Mouse (Mus musculus) spleen, postnatal 10 days (tissue): Measurements from ENCODE around the gene Sgsm3.
"Not testable (repeated sequence)": the region's sequence is repeated elsewhere in the genome, so short reads cannot be mapped to it uniquely, and the experiment has no call there.

ENCODE experiments used
- DNase-seq, 2 experiments: peaks; one replicate each; pipeline ENCODE4 v3.0.0; 2021 to 2022; ENCODE audit warnings: low spot score in 2 of 2

Gene Sgsm3

DNA sequence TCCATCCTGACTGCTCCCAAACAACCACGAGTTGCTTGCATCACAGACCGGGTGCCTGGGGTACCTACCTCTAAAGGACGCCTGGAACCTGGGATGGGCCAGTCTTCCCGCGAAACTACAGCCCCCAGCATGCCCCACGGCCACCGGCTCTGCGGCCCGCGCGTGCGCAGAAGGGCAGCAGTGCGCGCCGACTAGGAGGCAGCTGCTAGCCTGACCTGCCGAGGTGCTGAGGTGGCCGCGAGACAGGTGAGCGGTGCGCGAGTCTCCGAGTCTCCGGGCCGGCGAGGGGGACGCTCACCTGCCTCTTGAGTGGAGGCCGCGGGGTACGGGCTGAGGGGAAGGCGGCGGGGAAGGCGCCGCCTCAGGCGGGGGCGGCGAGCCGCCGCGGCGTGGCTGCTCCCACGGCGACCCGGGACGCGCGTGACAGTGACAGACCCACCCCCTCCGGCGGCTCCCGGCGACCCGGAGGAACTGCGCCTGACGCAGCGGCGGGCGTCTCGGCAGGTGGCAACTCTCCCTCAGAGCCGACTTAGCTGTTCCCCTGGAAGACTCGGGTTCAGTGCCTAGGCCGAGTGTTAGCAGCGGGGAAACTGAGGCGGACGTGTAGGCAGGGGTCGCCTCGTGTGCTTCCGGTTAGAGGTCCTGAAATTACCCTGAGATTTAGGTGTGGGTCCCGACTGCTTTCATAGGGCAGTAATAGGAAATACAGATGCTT lies at the start of gene Sgsm3:
Gene Sgsm3 (plus strand): TSS at position 146 of the 715 bp plus-strand sequence.
- DNase-seq: peak; percentile 76 to 88

DNA sequence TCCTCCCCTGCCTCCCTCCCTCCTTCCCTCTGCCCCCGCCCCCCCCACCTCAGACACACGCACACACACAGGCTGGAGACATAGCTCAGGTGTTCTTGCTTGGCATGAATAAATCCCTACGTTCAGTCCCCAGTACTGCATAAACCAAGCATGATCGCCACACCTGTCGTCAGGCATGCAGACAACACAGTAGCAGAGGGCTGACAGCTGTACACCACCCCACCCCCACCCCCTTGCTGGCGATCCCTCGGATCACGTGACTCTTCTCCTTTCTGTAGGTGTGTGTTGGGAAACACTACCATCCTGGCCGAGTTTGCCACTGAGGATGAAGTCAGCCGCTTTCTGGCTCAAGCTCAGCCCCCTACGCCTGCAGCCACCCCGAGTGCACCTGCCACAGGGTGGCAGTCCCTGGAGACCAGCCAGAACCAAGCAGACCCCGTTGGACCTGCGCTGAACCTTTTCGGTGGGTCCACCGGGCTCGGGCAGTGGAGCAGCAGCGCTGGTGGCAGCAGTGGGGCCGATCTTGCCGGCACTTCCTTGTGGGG lies 48.7 kb upstream of the Sgsm3 start:
- DNase-seq: no peak

DNA sequence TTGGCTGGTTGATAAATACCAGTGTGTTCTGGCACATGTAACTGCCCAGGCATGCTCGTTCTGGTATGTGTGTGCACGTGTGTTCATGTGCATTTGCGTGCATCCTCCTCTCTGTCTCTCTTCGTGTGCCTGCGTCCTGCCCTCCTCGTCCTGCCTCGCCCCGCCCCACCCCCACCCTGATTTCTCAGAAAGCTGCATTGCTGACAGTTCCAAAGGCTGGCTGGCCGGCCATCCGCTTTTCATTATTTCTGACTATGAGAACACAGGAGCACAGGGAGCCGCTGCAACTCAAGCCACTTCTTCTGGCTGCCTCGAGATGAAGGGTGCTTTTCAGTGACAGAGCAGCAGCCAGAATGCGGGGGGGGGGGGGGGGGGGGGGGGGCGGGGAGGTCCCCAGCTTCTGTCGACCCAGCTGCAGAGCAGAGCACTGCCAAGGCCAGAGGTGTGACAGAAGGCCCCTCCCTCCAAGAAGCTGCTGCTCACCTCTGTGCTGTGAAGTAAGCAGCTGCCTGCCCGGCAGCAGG lies 47.5 kb upstream of the Sgsm3 start:
- DNase-seq: no peak

DNA sequence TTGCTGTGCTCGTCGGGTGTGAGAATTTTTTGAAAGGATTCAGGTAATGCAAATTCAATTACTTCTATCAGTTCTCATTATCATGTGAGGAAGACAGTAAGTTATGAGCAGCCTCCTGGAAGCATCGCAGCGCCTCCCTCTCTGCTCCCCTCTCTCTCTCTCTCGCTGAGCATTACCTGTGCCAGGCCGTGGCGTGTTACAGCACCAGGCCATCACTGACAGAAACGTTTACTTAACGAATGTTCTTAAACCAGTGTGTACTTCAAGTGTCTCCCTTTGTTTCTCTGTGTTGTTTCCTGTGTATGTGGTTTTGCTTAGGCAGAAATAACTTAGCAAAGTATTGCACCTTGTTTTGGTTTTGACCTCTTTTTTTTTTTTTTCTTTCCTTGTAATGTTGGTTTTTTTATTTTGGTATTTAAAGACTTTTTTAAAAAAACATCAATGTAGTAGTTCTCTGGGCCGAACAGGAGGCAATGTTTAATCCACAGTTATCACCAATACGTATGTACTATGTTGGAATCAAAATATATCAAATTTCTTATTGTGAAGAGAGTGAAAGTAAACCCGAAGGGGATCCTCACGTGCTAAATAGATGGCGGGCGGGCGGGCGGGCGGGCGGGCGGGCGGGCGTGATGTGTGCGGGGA lies 46.8 kb upstream of the Sgsm3 start:
- not testable (repeated sequence) for DNase-seq

DNA sequence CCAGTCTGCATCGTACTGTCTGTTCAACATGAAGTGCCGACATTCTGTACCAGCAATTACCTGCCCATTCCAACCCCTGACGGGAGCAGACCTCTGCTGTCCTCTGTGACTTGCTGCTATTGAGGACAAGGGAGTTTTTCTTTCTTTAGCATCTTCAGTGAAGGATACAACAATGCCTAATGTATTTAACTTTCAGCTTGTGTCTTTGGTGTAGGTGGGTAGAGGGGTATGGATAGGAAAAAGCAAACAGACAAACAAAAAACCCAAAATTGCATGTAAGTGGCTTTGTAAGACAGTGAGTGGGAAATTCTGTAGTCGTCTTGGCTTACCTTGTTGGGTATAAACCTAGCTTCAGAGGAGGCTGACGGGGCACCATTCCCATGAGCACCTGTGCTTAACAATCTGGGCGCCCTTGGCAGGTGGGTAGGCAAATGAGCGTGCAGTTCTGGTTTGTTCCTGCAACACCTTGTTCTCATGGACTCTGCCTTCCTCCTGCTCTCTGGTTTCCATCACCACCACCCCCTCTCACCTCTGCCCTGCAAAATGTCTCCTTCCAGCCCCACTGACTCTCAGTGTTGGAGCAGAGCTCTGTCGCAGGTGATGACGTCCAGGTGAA lies 46.1 kb upstream of the Sgsm3 start:
- DNase-seq: no peak

DNA sequence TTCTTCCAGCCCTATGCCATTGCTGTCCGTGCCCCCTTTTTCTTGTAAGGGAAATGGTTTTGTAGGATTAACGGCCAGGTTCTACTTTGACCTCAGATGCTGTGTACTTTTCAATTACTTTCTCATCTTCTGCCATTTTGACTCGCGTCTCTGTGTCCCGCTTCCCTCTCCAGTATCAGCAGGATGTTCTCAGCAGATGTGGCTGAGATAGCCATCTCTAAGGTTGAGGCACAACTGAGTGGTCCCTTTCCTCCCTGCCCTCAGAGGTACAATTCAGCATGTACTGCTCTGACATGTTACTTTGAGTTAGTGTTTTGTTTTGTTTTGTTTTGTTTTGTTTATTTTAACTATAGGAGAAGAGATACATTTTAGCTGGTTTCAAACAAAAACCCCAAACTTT lies 42.7 kb upstream of the Sgsm3 start:
- no peak for DNase-seq

DNA sequence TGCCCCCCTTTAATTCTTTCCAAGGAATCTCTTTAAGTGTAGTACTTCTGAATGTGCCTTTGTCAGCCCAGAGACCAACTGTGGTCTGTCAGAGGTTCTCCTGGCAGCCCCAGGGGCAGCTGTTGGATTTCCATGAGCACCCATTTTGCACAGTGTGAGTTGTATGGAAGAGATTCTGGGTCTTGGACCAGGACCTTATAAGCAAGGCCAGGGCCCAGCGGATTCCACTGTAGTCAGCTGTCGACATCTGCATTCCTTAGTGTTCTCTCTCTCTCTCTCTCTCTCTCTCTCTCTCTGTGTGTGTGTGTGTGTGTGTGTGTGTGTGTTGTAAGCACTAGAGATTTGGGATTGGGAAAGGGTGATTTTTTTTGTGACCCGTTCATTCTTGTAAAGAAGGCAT lies 40.9 kb upstream of the Sgsm3 start:
- DNase-seq: no peak

DNA sequence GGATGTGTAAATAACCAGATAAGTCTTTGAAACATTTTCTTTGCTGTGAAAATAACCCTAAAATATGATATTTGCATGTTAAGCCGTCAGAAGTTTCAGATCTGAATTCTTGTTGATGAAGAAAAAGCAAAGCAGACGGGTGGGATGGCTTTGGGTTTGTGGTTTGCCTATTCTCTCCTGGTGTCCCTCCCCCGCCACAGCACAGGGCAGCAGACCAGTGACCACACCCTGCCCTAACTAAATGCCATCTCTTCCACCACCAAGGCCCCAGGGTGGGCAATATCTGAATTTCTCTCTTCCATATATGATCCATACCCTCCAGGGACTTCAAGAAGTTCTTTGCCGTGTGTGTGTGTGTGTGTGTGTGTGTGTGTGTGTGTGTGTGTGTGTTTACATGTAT lies 39.0 kb upstream of the Sgsm3 start:
- no peak for DNase-seq

DNA sequence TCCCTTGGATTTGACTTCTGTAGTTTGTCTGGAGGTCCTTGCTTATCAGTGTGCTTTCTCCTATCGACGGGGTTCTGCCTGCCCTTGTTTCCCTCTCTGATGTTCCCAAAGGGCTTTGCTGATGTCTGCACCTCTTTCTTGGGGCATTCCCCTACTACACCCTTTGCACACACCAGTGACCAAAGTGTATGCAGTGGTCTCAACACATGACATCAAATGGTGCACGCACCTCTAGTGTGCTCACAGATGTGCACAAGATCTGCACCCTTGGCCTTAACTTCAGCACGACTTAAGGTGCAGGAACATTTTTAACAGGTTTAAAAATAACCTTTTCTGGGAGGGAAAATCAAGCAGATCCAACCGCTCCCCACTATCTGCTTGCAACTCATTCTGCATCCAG lies 38.2 kb upstream of the Sgsm3 start:
- DNase-seq: no peak

DNA sequence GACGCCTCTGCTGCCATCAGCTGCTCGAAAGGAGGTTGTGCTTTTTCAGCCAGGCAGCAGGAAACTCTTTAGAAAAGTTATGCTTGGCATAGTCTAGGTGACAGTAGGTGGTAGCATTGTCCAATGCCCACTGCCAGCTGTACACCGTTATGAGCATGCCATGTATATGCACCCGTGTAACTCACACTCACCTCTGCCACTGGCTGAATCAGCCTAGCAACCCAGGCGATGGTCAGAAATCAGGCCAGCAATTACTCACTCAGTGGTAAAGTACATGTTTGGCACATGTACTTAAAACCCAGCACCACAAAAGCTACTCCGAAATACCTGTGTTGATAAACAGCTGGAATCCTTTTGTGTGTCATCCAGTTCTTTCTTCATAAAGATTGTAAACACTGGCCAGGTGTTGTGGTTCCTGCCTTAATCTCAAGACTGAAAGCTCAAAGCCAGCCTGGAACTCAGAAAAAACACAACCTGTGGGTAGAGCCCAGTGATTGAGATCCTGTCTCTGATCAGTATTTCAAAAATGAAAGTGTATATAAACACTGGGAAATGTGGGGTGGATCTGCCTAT lies 36.0 kb upstream of the Sgsm3 start:
- DNase-seq: no peak

DNA sequence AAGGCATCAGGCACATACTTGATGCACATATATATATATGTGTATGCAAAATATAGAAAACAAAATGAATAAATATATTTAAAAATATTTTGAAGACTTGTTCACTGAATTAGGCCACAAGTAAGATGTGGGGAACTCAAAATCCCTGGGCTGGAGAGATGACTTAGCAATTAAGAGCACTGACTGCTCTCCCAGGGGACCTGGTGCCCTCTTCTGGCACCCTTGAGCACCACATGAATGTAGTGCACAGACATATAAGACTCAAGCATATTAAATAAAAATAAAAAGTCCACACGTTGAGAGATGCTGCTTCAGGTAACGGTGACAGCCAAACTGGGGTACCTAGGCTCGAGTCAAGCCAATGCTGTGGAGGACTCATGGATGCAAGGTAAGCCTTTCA lies 31.7 kb upstream of the Sgsm3 start:
- DNase-seq: peak in 1 of 2 experiments; percentile 76

DNA sequence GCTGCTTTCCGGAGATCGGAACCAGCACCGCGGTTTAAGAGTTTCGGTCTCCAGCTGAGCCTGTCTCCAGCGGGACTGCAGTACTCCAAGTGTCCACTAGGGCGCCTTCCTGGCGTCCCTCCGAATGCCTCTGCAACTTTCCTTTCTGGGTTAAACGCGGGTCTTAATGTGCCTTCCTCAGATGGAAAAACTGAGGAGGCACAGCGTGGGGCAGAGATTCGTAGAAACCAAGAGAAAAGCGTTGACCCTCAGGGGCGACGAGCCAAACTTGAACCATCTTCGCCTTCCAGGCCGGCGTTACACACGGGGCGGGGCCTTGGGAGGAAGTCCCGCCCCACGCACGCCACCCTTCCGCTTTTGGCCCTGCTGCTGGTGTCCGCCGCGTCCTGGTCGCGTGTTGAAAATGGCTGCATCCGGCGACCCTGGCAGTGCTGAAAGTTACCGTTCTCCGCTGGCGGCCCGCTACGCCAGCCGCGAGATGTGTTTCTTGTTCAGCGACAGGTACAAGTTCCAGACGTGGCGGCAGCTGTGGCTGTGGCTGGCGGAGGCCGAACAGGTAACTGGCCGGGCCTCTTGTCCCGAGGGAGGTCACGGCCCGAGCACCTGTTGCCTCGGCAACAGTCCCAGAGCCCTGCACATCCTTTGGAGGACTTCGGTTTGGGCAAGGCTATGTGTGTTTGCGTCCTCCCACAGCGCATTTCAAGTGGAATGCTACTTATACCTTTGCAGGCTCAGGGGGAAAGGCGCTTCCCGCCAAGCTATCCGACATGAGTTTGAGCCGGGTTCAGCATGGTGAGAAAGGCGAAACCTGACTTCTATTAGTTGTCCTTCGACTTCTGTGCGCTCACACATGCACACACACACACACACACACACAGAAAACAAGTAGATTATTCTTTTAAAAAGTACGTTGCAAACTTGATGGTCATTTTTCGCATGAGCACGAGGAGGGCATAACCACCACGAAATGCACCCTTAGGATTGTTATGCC lies 29.1 kb upstream of the Sgsm3 start, which contains the start of gene Adsl:
Gene Adsl (plus strand): TSS at position 346 of the 991 bp plus-strand sequence.
- DNase-seq: peak; percentile 93

DNA sequence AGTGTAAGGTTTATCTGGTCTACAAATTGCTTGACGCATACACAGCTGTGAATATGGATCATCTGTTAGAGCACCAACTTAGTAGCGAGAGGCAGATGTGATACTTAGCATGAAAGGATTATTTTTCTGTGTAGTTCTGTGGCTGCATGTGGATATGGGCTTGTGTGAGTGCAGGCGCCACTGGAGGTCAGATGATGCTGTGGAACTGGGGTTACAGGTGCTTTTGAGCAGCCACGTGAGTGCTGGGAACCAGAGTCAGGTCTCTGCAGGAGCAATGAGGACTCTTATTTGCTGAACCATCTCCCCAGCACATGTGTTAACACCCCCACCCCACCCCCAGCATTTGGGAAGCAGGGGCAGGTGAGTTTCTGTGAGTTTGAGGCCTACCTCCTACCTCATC lies 28.1 kb upstream of the Sgsm3 start:
- no peak for DNase-seq

DNA sequence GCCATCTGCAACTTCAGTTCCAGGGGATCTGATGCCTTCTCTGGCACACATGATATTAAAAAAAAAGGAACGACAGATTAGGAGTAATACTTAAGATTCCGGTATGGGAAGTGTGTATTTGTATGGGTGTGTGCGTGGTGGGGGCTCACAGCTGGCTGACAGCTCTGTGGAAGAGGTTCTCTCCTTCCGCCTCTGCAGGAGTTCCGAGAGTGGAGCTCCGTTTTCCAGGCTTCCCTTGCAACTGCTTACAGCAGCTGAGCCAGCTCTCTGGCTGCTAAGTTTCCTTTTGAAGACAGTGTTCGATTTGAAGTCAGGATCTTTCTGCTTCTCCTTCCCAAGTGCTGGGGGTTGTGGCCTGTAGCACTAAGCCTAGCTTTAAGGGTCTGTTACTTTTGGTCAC lies 27.5 kb upstream of the Sgsm3 start:
- no peak for DNase-seq

DNA sequence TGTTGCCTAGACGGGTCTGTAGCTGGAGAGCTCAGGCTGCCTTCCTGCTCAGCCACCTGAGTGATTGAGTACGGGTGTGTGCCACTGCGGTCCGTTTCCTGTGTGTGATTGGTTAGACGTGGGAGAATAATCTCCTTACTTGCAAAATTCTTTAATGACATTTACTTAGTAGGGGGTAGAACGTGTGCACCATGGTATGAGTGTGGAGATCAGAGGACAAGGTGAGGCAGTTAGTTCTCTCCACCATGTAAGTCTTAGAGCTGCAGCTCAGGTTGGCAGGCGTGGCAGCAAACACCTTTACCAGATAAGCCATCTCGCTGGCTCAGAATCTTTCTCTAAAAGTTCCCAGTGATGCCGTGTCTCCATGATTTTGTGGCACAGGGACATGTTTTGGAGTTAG lies 23.6 kb upstream of the Sgsm3 start:
- no peak for DNase-seq

DNA sequence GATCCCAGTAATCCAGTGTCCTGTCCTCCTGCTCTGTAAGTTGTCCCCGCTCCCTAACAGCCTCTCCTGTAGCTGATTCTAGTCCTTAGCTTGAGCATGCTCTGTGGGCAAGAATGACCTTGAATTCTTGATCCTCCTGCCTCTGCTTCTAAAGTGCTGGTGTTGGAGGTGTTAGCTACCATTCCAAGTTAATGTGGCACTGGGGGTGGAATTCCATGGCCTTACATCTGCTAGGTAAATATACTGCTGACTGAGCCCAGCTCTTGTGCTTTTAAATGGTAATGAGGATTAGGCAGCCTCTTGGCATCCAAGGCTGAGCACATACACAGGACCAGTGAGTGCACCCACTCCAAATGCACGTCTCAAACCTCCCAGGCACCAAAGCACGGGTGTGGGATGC lies 22.7 kb upstream of the Sgsm3 start:
- no peak for DNase-seq

DNA sequence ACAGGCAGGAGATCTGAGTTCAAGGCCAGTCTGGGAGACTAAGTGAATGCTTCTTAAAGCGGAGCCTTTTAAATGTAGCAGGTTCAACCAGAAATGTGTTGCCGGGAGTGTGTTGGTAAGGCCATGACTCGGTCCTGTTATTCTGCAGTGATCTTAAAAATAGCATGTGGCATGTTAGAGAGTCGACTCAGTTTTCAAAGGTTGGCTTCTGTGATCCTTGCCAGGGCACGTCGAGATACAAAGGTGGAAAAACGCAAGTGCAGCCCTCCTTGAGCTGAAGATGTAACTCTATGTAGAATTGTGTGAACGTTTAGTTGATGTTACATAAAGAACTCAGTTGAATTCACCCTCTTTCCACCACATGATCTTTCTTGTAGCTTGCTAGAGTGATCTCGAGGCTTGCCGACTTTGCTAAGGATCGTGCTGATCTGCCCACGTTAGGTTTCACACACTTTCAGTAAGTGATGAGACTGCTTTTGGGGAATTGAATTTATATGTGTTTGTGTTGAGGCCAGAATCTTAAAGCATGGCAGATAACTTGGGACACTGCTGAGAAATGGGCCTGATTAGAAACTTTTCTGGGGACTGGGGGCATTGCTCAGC lies 21.6 kb upstream of the Sgsm3 start:
- no peak for DNase-seq

DNA sequence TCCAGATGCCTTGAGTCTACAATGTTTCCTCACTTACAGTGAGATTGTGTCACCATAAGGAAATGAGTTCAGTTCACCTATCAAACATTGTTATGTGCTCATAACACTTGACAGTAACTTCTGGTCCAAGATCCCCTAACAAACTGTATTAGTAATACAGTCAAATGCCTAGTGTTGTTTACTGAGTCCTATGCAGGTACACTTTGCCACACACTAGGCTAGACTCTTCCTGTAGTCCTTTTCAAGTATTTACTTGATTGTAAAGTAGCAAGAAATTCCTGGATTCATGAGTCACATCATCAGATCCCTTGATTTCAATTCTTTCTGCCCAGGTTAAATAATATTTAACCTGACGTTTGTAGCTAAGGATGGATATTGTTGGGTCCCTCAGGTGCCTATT lies 8.2 kb upstream of the Sgsm3 start:
- no peak for DNase-seq

DNA sequence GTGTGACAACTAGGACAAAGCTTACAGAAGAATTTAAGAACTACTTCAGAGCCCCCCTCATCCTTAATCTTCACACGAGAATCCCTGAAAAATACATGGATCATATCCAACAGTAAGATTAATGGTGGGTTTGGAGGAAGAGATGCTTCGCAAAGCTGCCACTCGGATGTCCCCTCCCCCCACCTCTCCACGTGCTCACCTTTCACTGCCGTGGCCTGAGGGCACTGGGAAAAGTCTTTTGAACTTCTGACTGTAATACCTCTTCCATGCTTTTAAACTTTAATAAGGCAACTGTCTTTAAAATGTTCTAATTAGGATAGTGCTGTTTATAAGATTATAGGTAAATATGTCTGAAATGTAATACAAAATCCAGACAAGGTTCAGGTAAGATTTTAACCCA lies 3.3 kb upstream of the Sgsm3 start:
- DNase-seq: no peak

DNA sequence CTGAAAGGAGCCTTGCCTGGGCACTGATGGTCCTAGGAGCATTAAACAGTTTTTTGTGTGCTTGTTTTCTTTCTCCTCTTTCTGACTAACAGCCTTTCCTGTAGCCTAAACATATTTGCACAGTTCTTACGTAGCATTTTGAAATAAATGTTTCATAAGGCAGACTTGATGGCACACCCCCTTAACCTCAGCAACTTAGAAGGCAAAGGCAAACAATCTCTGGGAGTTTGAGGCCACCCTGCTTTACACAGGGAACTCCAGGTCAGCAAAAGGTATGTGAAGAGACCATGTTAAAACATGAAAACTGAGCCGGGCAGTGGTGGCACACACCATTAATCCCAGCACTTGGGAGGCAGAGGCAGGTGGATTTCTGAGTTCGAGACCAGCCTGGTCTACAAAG lies 1.9 kb upstream of the Sgsm3 start:
- no peak for DNase-seq

DNA sequence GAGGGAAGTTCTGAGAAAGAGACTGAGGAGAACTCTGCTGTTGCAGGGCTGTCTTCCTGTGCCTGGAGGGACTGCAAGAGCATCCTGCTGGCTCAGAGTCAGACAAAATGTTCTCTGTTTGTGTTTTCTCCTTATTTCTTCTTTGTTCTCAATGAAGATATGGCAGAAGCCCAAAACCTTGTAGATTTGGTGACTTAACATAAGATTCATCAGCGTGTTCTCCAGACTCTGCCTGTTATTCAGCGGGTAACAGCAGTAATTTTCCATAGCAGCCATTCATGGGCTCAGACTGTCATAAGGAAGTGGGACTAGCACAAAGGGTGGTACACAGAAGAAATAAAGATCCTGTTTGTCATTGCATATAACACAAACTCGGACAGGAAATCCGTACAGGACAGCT lies 2.0 kb downstream of the Sgsm3 start:
- DNase-seq: no peak
